Mouse (Mus musculus) MEL (cell line): ENCODE measurements around the gene Prr15l. TPM values are rescaled to one million over a fixed set of nuclear protein-coding genes. Genes with fewer than 3 reads are reported as not detected.
A peak's percentile ranks its signal among the peaks of the same experiment; 100 is the strongest.

Experiments
- DNase-seq: peaks from one replicate; pipeline ENCODE4 v3.0.0; 2011; ENCODE audit warnings: low read depth, low spot score
- H3K27ac ChIP-seq: 2 replicates; pipeline ENCODE4 v1.5.1; 2012; ENCODE audit warnings: low read depth, mild to moderate bottlenecking, control low read depth, low read length, moderate library complexity; ENCODE audit not compliant: control insufficient read depth
- H3K27me3 ChIP-seq, 2 experiments: fragments of 150-350 bp in 1 of 2; sonication (generic) in 1 of 2; 2 replicates each; pipeline ENCODE4 v1.6.1; 2012; ENCODE audit warnings: low read length in 2 of 2, mild to moderate bottlenecking in 2 of 2, improper control_type of control experiment in 1 of 2, moderate library complexity in 1 of 2; ENCODE audit not compliant: insufficient read depth in 2 of 2, control insufficient read depth in 1 of 2
- H3K36me3 ChIP-seq, 2 experiments: 2 replicates each; pipeline ENCODE4 v1.6.1; 2012 to 2014; ENCODE audit warnings: low read length in 2 of 2, improper control_type of control experiment in 1 of 2, inconsistent platforms in 1 of 2, mild to moderate bottlenecking in 1 of 2; ENCODE audit not compliant: insufficient read depth in 2 of 2, control insufficient read depth in 1 of 2
- H3K4me1 ChIP-seq, 2 experiments: fragments of 150-350 bp in 1 of 2; sonication (generic) in 1 of 2; 2 replicates each; pipeline ENCODE4 v1.6.1; 2012; ENCODE audit warnings: low read length in 2 of 2, improper control_type of control experiment in 1 of 2, mild to moderate bottlenecking in 1 of 2; ENCODE audit not compliant: insufficient read depth in 2 of 2, control insufficient read depth in 1 of 2
- H3K4me3 ChIP-seq, 2 experiments: fragments of 150-350 bp in 1 of 2; sonication (generic) in 1 of 2; 2 replicates each; pipeline ENCODE4 v1.5.1; 2012; ENCODE audit warnings: low read depth in 2 of 2, low read length in 2 of 2, mild to moderate bottlenecking in 2 of 2, moderate library complexity in 2 of 2, control low read depth in 1 of 2, improper control_type of control experiment in 1 of 2; ENCODE audit not compliant: control insufficient read depth in 1 of 2, insufficient read depth in 1 of 2
- H3K79me2 ChIP-seq: 2 replicates; pipeline ENCODE4 v1.6.1; 2012; ENCODE audit warnings: mild to moderate bottlenecking, low read length, moderate library complexity; ENCODE audit not compliant: control insufficient read depth, poor library complexity, insufficient read depth
- H3K9ac ChIP-seq: 2 replicates; pipeline ENCODE4 v1.6.1; 2012; ENCODE audit warnings: low read depth, mild to moderate bottlenecking, control low read depth, low read length, moderate library complexity; ENCODE audit not compliant: control insufficient read depth, poor library complexity, severe bottlenecking
- H3K9me3 ChIP-seq: fragments of 150-350 bp; sonication (generic); replicated peaks from 2 replicates; pipeline ENCODE4 v1.6.1; 2012; ENCODE audit warnings: mild to moderate bottlenecking, low read length, improper control_type of control experiment, moderate library complexity; ENCODE audit not compliant: insufficient read depth
- BHLHE40 ChIP-seq: IDR thresholded peaks from 2 replicates; pipeline ENCODE4 v1.6.1; 2012; ENCODE audit warnings: low read depth, mild to moderate bottlenecking, inconsistent platforms, low read length, improper control_type of control experiment, borderline replicate concordance
- CHD2 ChIP-seq: IDR thresholded peaks from 2 replicates; pipeline ENCODE4 v1.6.1; 2011; ENCODE audit warnings: low read length, improper control_type of control experiment
- CTCF ChIP-seq, 3 experiments: IDR thresholded peaks in 2 of 3; conservative IDR thresholded peaks in 1 of 3; 2 replicates each; pipeline ENCODE4 v1.5.1; 2011 to 2012; ENCODE audit warnings: low read length in 3 of 3, low read depth in 2 of 3, mild to moderate bottlenecking in 2 of 3, improper control_type of control experiment in 1 of 3, inconsistent platforms in 1 of 3, mixed read lengths in 1 of 3, moderate library complexity in 1 of 3; ENCODE audit not compliant: control insufficient read depth in 1 of 3, insufficient read depth in 1 of 3, poor library complexity in 1 of 3, severe bottlenecking in 1 of 3
- E2F4 ChIP-seq: IDR thresholded peaks from 2 replicates; pipeline ENCODE4 v1.6.1; 2011; ENCODE audit warnings: low read depth, low read length, improper control_type of control experiment, borderline replicate concordance
- ELF1 ChIP-seq: IDR thresholded peaks from 2 replicates; pipeline ENCODE4 v1.6.1; 2014; ENCODE audit warnings: low read depth, mild to moderate bottlenecking, inconsistent platforms, low read length, improper control_type of control experiment, moderate library complexity
- EP300 ChIP-seq, 2 experiments: IDR thresholded peaks; 2 replicates each; pipeline ENCODE4 v1.6.1; 2011; ENCODE audit warnings: improper control_type of control experiment in 2 of 2, low read length in 2 of 2, low read depth in 1 of 2, mild to moderate bottlenecking in 1 of 2
- ETS1 ChIP-seq: IDR thresholded peaks from 2 replicates; pipeline ENCODE4 v1.6.1; 2012; ENCODE audit warnings: low read depth, mild to moderate bottlenecking, inconsistent platforms, low read length, improper control_type of control experiment, moderate library complexity
- JUND ChIP-seq: IDR thresholded peaks from 2 replicates; pipeline ENCODE4 v1.6.1; 2011; ENCODE audit warnings: low read depth, mild to moderate bottlenecking, improper control_type of control experiment, low read length
- MAX ChIP-seq: IDR thresholded peaks from 2 replicates; pipeline ENCODE4 v1.6.1; 2011; ENCODE audit warnings: low read length, improper control_type of control experiment
- MEF2A ChIP-seq: IDR thresholded peaks from 2 replicates; pipeline ENCODE4 v1.6.1; 2014; ENCODE audit warnings: low read depth, mild to moderate bottlenecking, inconsistent platforms, low read length, improper control_type of control experiment; ENCODE audit not compliant: poor library complexity, insufficient replicate concordance, severe bottlenecking; ENCODE audit errors: extremely low read depth
- MYC ChIP-seq: IDR thresholded peaks from 2 replicates; pipeline ENCODE4 v1.6.1; 2011; ENCODE audit warnings: low read depth, mild to moderate bottlenecking, low read length, improper control_type of control experiment, moderate library complexity
- NELFE ChIP-seq: IDR thresholded peaks from 2 replicates; pipeline ENCODE4 v1.6.1; 2011; ENCODE audit warnings: low read depth, low read length, improper control_type of control experiment
- NRF1 ChIP-seq: IDR thresholded peaks from 2 replicates; pipeline ENCODE4 v1.6.1; 2014; ENCODE audit warnings: low read depth, mild to moderate bottlenecking, inconsistent platforms, low read length, improper control_type of control experiment, moderate library complexity; ENCODE audit not compliant: poor library complexity, insufficient read depth, severe bottlenecking
- POLR2AphosphoS2 ChIP-seq: IDR thresholded peaks from 2 replicates; pipeline ENCODE4 v1.6.1; 2011; ENCODE audit warnings: low read length, improper control_type of control experiment
- RAD21 ChIP-seq: IDR thresholded peaks from 2 replicates; pipeline ENCODE4 v1.6.1; 2011; ENCODE audit warnings: mild to moderate bottlenecking, low read depth, low read length, improper control_type of control experiment
- RCOR1 ChIP-seq: IDR thresholded peaks from 2 replicates; pipeline ENCODE4 v1.6.1; 2012; ENCODE audit warnings: low read depth, mild to moderate bottlenecking, inconsistent platforms, low read length, improper control_type of control experiment
- SIN3A ChIP-seq: IDR thresholded peaks from 2 replicates; pipeline ENCODE4 v1.6.1; 2012; ENCODE audit warnings: low read length, improper control_type of control experiment, inconsistent platforms
- TAL1 ChIP-seq: IDR thresholded peaks from 2 replicates; pipeline ENCODE4 v1.6.1; 2012; ENCODE audit warnings: mild to moderate bottlenecking, inconsistent platforms, low read length, moderate library complexity, mixed read lengths
- USF1 ChIP-seq: IDR thresholded peaks from 2 replicates; pipeline ENCODE4 v1.6.1; 2014; ENCODE audit warnings: low read depth, mild to moderate bottlenecking, inconsistent platforms, low read length, improper control_type of control experiment, moderate library complexity
- USF2 ChIP-seq, 2 experiments: IDR thresholded peaks; 2 replicates each; pipeline ENCODE4 v1.6.1; 2011 to 2012; ENCODE audit warnings: improper control_type of control experiment in 2 of 2, low read length in 2 of 2, borderline replicate concordance in 1 of 2, inconsistent platforms in 1 of 2, low read depth in 1 of 2, mild to moderate bottlenecking in 1 of 2; ENCODE audit not compliant: insufficient read depth in 1 of 2
- ZKSCAN1 ChIP-seq: IDR thresholded peaks from 2 replicates; pipeline ENCODE4 v1.6.1; 2012; ENCODE audit warnings: low read depth, mild to moderate bottlenecking, inconsistent platforms, low read length, improper control_type of control experiment, moderate library complexity
- ZMIZ1 ChIP-seq: IDR thresholded peaks from 2 replicates; pipeline ENCODE4 v1.6.1; 2012; ENCODE audit warnings: low read depth, mild to moderate bottlenecking, inconsistent platforms, low read length, improper control_type of control experiment, moderate library complexity
- polyA plus RNA-seq, 2 experiments: library from polyadenylated mRNA; stranded (reverse) in 1 of 2; unstranded in 1 of 2; fragments of >175 nt in 1 of 2; fragments of >200 nt in 1 of 2; gene quantifications; 2 replicates each; pipeline versions ENCODE4 v1.2.1 to v1.2.4; 2012; ENCODE audit warnings: low replicate concordance in 2 of 2, low read depth in 1 of 2; ENCODE audit not compliant: insufficient read length in 2 of 2, insufficient read depth in 1 of 2, missing spikeins in 1 of 2
- total RNA-seq: library from RNA; depleted of rRNA; stranded (reverse); fragments of 300-350 nt; gene quantifications from 2 replicates; pipeline ENCODE4 v1.2.3, GENCODE M21; 2012

Prr15l gene
- total and polyA plus RNA-seq, 3 experiments = 0.08 to 0.19 TPM; not detected in 1

GRCm38 (mm10) chr11:96933562-96934276 lies 5.8 kb downstream of the Prr15l start:
- peaks cover 0 to 3% of the 10 kb centered on the region in 2 experiments; a peak in 2 of 4 replicates for H3K36me3 ChIP-seq
- no peak overlapping the region for H3K27ac ChIP-seq
- DNase-seq = no peak
- peaks cover 4 to 7% of the 10 kb centered on the region in 2 experiments; a peak in 3 of 4 replicates for H3K4me1 ChIP-seq
- no peak overlapping the region for H3K9ac ChIP-seq
- H3K4me3 ChIP-seq = no peak overlapping the region
- no peaks in the 10 kb centered on the region for H3K27me3 ChIP-seq
- TF ChIP-seq JUND = no peak
- no peak for TF ChIP-seq USF2 (IDR thresholded peaks at IDR 0.05; ENCODE audit: borderline replicate concordance in 1 of 2, insufficient read depth in 1 of 2, low read depth in 1 of 2, low read length in 2 of 2)
- no peak for TF ChIP-seq BHLHE40
- no peak for TF ChIP-seq RAD21
- TF ChIP-seq RCOR1 = no peak
- TF ChIP-seq E2F4 = no peak
- TF ChIP-seq CHD2 = no peak
- TF ChIP-seq SIN3A = no peak
- TF ChIP-seq CTCF (IDR thresholded peaks at IDR 0.05 in 2 of 3, conservative IDR thresholded peaks at IDR 0.05 in 1 of 3; ENCODE audit: control insufficient read depth in 1 of 3, insufficient read depth in 1 of 3, low read depth in 2 of 3, low read length in 3 of 3, poor library complexity in 1 of 3, severe bottlenecking in 1 of 3) = no peak
- TF ChIP-seq POLR2AphosphoS2 = no peak
- TF ChIP-seq ETS1 = no peak
- TF ChIP-seq MEF2A = no peak
- no peak for TF ChIP-seq ELF1
- TF ChIP-seq TAL1 = no peak
- TF ChIP-seq NRF1 = no peak
- no peaks in the 10 kb centered on the region for H3K79me2 ChIP-seq
- no peaks in the 10 kb centered on the region for H3K9me3 ChIP-seq

GRCm38 (mm10) chr11:96934921-96935356 lies 7.0 kb downstream of the Prr15l start:
- H3K4me1 ChIP-seq = peaks cover 2% of the 10 kb centered on the region in 2 experiments; a peak in 3 of 4 replicates
- H3K4me3 ChIP-seq = no peak overlapping the region
- peak in 1 of 2 experiments; percentile 57; a peak in 1 of 4 replicates for TF ChIP-seq USF2 (IDR thresholded peaks at IDR 0.05; ENCODE audit: borderline replicate concordance in 1 of 2, insufficient read depth in 1 of 2, low read depth in 1 of 2, low read length in 2 of 2)
- peak; percentile 46; the same call in 1 of the 2 replicates for TF ChIP-seq MAX
- no peak for TF ChIP-seq ZKSCAN1
- TF ChIP-seq EP300 (IDR thresholded peaks at IDR 0.05; ENCODE audit: low read depth in 1 of 2, low read length in 2 of 2) = no peak
- no peak for TF ChIP-seq ZMIZ1
- no peak for TF ChIP-seq MYC
- TF ChIP-seq USF1 = peak; percentile 88
- TF ChIP-seq BHLHE40 = peak; percentile 41; the same call in 1 of the 2 replicates
- no peak for TF ChIP-seq ETS1
- TF ChIP-seq CTCF (IDR thresholded peaks at IDR 0.05 in 2 of 3, conservative IDR thresholded peaks at IDR 0.05 in 1 of 3; ENCODE audit: control insufficient read depth in 1 of 3, insufficient read depth in 1 of 3, low read depth in 2 of 3, low read length in 3 of 3, poor library complexity in 1 of 3, severe bottlenecking in 1 of 3) = no peak
- TF ChIP-seq NELFE = peak; percentile 30; the same call in 1 of the 2 replicates
- peak; percentile 74 for DNase-seq
- peaks cover 0 to 2% of the 10 kb centered on the region in 2 experiments; a peak in 2 of 4 replicates for H3K36me3 ChIP-seq
- H3K27me3 ChIP-seq = no peaks in the 10 kb centered on the region
- no peaks in the 10 kb centered on the region for H3K79me2 ChIP-seq
- no peak overlapping the region for H3K27ac ChIP-seq
- no peak overlapping the region for H3K9ac ChIP-seq
- H3K9me3 ChIP-seq = no peaks in the 10 kb centered on the region
